Comparison of ENCODE assay signal across 23 mouse cellular contexts in the genomic region with DNA sequence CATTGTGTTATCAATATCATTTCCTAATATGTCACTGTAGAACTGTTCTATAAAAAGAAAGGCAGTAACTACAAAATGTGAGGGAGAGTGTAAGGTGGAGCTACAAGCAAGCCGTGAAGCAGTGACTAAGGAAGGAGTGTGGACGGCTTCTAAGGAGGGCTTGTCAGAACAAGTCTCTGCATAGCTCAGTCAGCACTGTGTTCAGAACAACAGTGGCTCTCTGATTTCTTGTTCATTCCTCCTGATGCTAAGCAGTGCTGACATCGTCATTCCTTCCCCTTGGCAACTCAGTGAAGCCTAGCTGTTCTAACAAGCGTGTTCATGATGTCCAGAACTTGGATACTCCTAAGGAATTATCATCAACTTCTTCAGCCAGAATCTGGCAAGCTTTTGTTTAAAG. TPM values are rescaled to one million over a fixed set of nuclear protein-coding genes. Genes with fewer than 3 reads are reported as not detected.
DNase-seq lines count a peak whose midpoint lies in the region; ATAC-seq and TF ChIP-seq lines count a peak whose summit lies in the region.
"Had no signal": no experiment of that assay in that cellular context is flagged by ENCODE, and none has a peak within 500 bp of the region (broad histone marks: within the 10 kb centered on the region; RNA-seq: fewer than 3 reads in every experiment).

No protein-coding gene starts in this region.

- no peak overlapping the region for H3K4me2 ChIP-seq in forebrain, postnatal 0 days (ENCODE audit: low read depth)
- H3K4me2 ChIP-seq in forebrain, embryonic 14.5 days (ENCODE audit: low read length): no peak overlapping the region
- H3K4me2 ChIP-seq: hindbrain, embryonic 14.5 days; limb, embryonic 12.5 days; midbrain, embryonic 13.5 days had no signal

- no peak for TF ChIP-seq POLR2A in embryonic fibroblast, embryonic 13.5 days (IDR thresholded peaks at IDR 0.05; ENCODE audit: low read depth, low read length)

- H3K9ac ChIP-seq in forebrain, postnatal 0 days: no peak overlapping the region
- no peak overlapping the region for H3K9ac ChIP-seq in forebrain, embryonic 14.5 days (ENCODE audit: low read length)
- H3K9ac ChIP-seq: hindbrain, embryonic 14.5 days; limb, embryonic 12.5 days; midbrain, embryonic 13.5 days had no signal

- no peaks in the 10 kb centered on the region for H3K9me3 ChIP-seq in forebrain, postnatal 0 days (ENCODE audit: low read length)
- H3K9me3 ChIP-seq in forebrain, embryonic 14.5 days (replicated peaks; ENCODE audit: control insufficient read depth, low read length): no peaks in the 10 kb centered on the region
- H3K9me3 ChIP-seq: limb, embryonic 12.5 days; midbrain, embryonic 13.5 days had no signal

- H3K27me3 ChIP-seq in forebrain, postnatal 0 days (ENCODE audit: insufficient read depth, low read length): no peaks in the 10 kb centered on the region
- H3K27me3 ChIP-seq in forebrain, embryonic 14.5 days (replicated peaks; ENCODE audit: control insufficient read depth, insufficient read depth, low read length): no peaks in the 10 kb centered on the region
- H3K27me3 ChIP-seq: limb, embryonic 12.5 days; midbrain, embryonic 13.5 days; Patski had no signal

- WGBS in forebrain, postnatal 0 days: 75% methylated on average over 4 of the region's 4 CpGs
- 79% methylated on average over 4 of the region's 4 CpGs for WGBS in forebrain, embryonic 14.5 days

- DNase-seq in forebrain, postnatal 0 days: no peak
- no peak for DNase-seq in forebrain, embryonic 14.5 days (ENCODE audit: low spot score)
- DNase-seq in urinary bladder, postnatal 14 days (ENCODE audit: low spot score): peak; percentile 32
- no peak for DNase-seq in urinary bladder, postnatal 4 days (ENCODE audit: low spot score in 2 of 2)
- no peak for DNase-seq in thymus, postnatal 10 days (ENCODE audit: low spot score in 2 of 2)
- DNase-seq in MN1 (ENCODE audit: low spot score): no peak
- DNase-seq: cerebellum, adult 9-11 months; heart, adult 11 months; kidney, adult 2 months; kidney, postnatal 4 days; layer of hippocampus, postnatal 36 days; lung, postnatal 36 days; thymus, postnatal 4 days had no signal

- H3K4me3 ChIP-seq in forebrain, postnatal 0 days (ENCODE audit: low read depth, low read length): no peak overlapping the region
- H3K4me3 ChIP-seq in forebrain, embryonic 14.5 days (ENCODE audit: low read depth, low read length): no peak overlapping the region
- no peak overlapping the region for H3K4me3 ChIP-seq in embryonic fibroblast, embryonic 13.5 days (ENCODE audit: insufficient read depth, low read length)
- H3K4me3 ChIP-seq: limb, embryonic 12.5 days; midbrain, embryonic 13.5 days had no signal

- no peak for TF ChIP-seq CTCF in forebrain, postnatal 0 days (IDR thresholded peaks at IDR 0.05; ENCODE audit: low read depth)
- no peak for TF ChIP-seq CTCF in embryonic fibroblast, embryonic 13.5 days (IDR thresholded peaks at IDR 0.05; ENCODE audit: borderline replicate concordance, insufficient read depth, low read length)

- no peaks in the 10 kb centered on the region for H3K4me1 ChIP-seq in forebrain, postnatal 0 days (ENCODE audit: insufficient read depth)
- no peaks in the 10 kb centered on the region for H3K4me1 ChIP-seq in forebrain, embryonic 14.5 days (ENCODE audit: control insufficient read depth, insufficient read depth, low read length)
- H3K4me1 ChIP-seq in embryonic fibroblast, embryonic 13.5 days (ENCODE audit: control insufficient read depth, insufficient read depth, low read length): no peaks in the 10 kb centered on the region
- H3K4me1 ChIP-seq: limb, embryonic 12.5 days; midbrain, embryonic 13.5 days had no signal

- no peak overlapping the region for H3K27ac ChIP-seq in forebrain, postnatal 0 days (ENCODE audit: low read depth, low read length)
- no peak overlapping the region for H3K27ac ChIP-seq in forebrain, embryonic 14.5 days (ENCODE audit: low read depth, low read length)
- peak overlapping the region; percentile 61; the same call in 1 of the 2 replicates for H3K27ac ChIP-seq in embryonic fibroblast, embryonic 13.5 days (ENCODE audit: insufficient read depth, low read length)
- H3K27ac ChIP-seq: hindbrain, embryonic 14.5 days; limb, embryonic 12.5 days; midbrain, embryonic 13.5 days had no signal

- 0 out of 2 replicates have a peak, but pooled peaks have one; percentile 36 for ATAC-seq in forebrain, postnatal 0 days
- no peak for ATAC-seq in forebrain, embryonic 14.5 days
- no peak for ATAC-seq in inflammation-experienced regulatory T-cells, adult 6 months
- ATAC-seq: midbrain, embryonic 13.5 days; Patski had no signal

- no peaks in the 10 kb centered on the region for H3K36me3 ChIP-seq in forebrain, postnatal 0 days (ENCODE audit: insufficient read depth)
- H3K36me3 ChIP-seq in forebrain, embryonic 14.5 days (ENCODE audit: control insufficient read depth, insufficient read depth, low read length): no peaks in the 10 kb centered on the region
- H3K36me3 ChIP-seq: limb, embryonic 12.5 days; midbrain, embryonic 13.5 days had no signal

RNA-seq across cellular contexts. Expression of a gene that starts 15.0 kb away (rescaled TPM):
- 0.14 TPM in 1 of 2 replicates, not detected in the other for total RNA-seq in forebrain, postnatal 0 days (2014; rRNA removed)
- not detected in 2 replicates for polyA plus RNA-seq in forebrain, postnatal 0 days (2015; fragmentation: Nextera tagmentation; extraction: Ambion mirVana)
- polyA plus RNA-seq in forebrain, embryonic 14.5 days (2014; fragmentation: Nextera tagmentation; extraction: Ambion mirVana): not detected in 2 replicates
- polyA plus RNA-seq in embryonic fibroblast, embryonic 13.5 days (2011; ENCODE audit: insufficient read length, low read depth, missing spikeins): not detected in 2 replicates
- under 1 TPM; 0.09 to 0.99 (median 0.96) TPM for polyA plus RNA-seq in inflammation-experienced regulatory T-cells, adult 6 months (2017; shearing (Covaris generic))
- total RNA-seq: adrenal gland, adult 18-20 months; layer of hippocampus, postnatal 36 days had no signal
- polyA plus RNA-seq: C2C12; kidney, adult 2 months; limb, embryonic 12.5 days; liver, embryonic 16.5 days; stomach, embryonic 14.5 days had no signal

RNA-seq across cellular contexts. Expression of a gene that starts 54.4 kb away (rescaled TPM):
- total RNA-seq in forebrain, postnatal 0 days (2014; rRNA removed): not detected in 2 replicates
- not detected in 2 replicates for polyA plus RNA-seq in forebrain, postnatal 0 days (2015; fragmentation: Nextera tagmentation; extraction: Ambion mirVana)
- not detected in 2 replicates for polyA plus RNA-seq in forebrain, embryonic 14.5 days (2014; fragmentation: Nextera tagmentation; extraction: Ambion mirVana)
- polyA plus RNA-seq in embryonic fibroblast, embryonic 13.5 days (2011; ENCODE audit: insufficient read length, low read depth, missing spikeins): not detected in 2 replicates
- not detected for polyA plus RNA-seq in inflammation-experienced regulatory T-cells, adult 6 months (2017; shearing (Covaris generic))
- total RNA-seq: adrenal gland, adult 18-20 months; layer of hippocampus, postnatal 36 days had no signal
- polyA plus RNA-seq: C2C12; hindbrain, embryonic 14.5 days; kidney, adult 2 months; limb, embryonic 12.5 days; liver, embryonic 16.5 days; midbrain, embryonic 13.5 days; Patski had no signal
